Mouse (Mus musculus) gastrocnemius, adult 2 months (tissue): ENCODE measurements around the gene Greb1. TPM values are rescaled to one million over a fixed set of nuclear protein-coding genes. Genes with fewer than 3 reads are reported as not detected.

Experiments
- DNase-seq: peaks from one replicate; pipeline ENCODE4 v3.0.0; 2022
- H3K27ac ChIP-seq: fragments of 200-600 bp; 2 replicates; pipeline ENCODE4 v1.8.1; 2022; ENCODE audit warnings: mild to moderate bottlenecking
- H3K4me3 ChIP-seq: fragments of 200-600 bp; 2 replicates; pipeline ENCODE4 v1.8.1; 2022; ENCODE audit warnings: mild to moderate bottlenecking, moderate library complexity
- CTCF ChIP-seq: fragments of 200-600 bp; IDR thresholded peaks from 2 replicates; pipeline ENCODE4 v1.8.1; 2022; ENCODE audit warnings: antibody characterized with exemption, mild to moderate bottlenecking, moderate library complexity
- intact Hi-C: fragments of 180-260 bp; cut with DNase I; formaldehyde crosslinking; loops from one replicate; pipeline ENCODE4 v1.15.1; 2025
- total RNA-seq, 2 experiments: library from RNA; stranded (reverse); gene quantifications; 2 replicates each; pipeline ENCODE4 v1.2.3; 2021

The Greb1 gene
- total RNA-seq, 2 experiments from 2014 or later: 0.38 to 2.3 TPM

- Histone ChIP-seq H3K27ac (no peak overlapping the region), H3K4me3 (no peak overlapping the region)
- intact Hi-C loops: loop anchor here (2.0 kb wide), 1 partner anchor 33 kb away; no protein-coding TSS in a partner anchor
- no peak for DNase-seq
- no peak for TF ChIP-seq CTCF
Measured at GRCm38 (mm10) chr12:16751609-16752008, 49.1 kb downstream of the Greb1 start.

GRCm38 (mm10) chr12:16740059-16740458, 60.6 kb downstream of the Greb1 start:
- H3K4me3 ChIP-seq: no peak overlapping the region
- H3K27ac ChIP-seq: no peak overlapping the region
- intact Hi-C loops: no loop called here
- DNase-seq: no peak
- TF ChIP-seq CTCF: no peak

- intact Hi-C loops: no loop called here
- DNase-seq: no peak
- Histone ChIP-seq H3K27ac (no peak overlapping the region), H3K4me3 (no peak overlapping the region)
- no peak for TF ChIP-seq CTCF
Measured at GRCm38 (mm10) chr12:16737266-16737665, 63.4 kb downstream of the Greb1 start.

DNA sequence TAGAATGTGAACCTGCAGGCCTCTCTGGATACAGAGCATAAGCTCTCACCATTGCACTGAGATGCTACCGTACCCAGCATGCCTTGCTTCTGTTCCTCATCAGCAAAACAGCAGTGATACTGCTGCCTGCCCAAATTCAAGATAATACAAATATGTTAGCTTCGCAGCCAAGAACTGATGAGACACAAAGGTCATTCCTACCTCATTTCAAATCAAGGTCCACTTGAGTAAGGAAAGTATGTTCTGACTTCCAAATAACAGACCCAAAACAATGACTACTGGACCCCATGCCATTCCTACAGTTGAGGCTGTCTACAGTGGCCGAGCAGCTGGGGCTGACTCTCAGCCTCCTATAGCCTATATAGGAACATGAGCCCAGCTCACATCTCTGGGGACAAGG, 66.0 kb downstream of the Greb1 start:
- no peak overlapping the region for H3K27ac ChIP-seq
- TF ChIP-seq CTCF: no peak
- no peak overlapping the region for H3K4me3 ChIP-seq
- DNase-seq: no peak
- intact Hi-C loops: loop anchor here (5.0 kb wide), 1 partner anchor 268 kb away; the partner anchor contains the start of gene Pqlc3

GRCm38 (mm10) chr12:16734009-16734408, 66.7 kb downstream of the Greb1 start:
- Histone ChIP-seq H3K27ac (no peak overlapping the region), H3K4me3 (no peak overlapping the region)
- 0 out of 2 replicates have a peak, but pooled peaks have one; percentile 6 for TF ChIP-seq CTCF
- intact Hi-C loops: loop anchor here (5.0 kb wide), 1 partner anchor 268 kb away; the partner anchor contains the start of gene Pqlc3
- DNase-seq: no peak

DNA sequence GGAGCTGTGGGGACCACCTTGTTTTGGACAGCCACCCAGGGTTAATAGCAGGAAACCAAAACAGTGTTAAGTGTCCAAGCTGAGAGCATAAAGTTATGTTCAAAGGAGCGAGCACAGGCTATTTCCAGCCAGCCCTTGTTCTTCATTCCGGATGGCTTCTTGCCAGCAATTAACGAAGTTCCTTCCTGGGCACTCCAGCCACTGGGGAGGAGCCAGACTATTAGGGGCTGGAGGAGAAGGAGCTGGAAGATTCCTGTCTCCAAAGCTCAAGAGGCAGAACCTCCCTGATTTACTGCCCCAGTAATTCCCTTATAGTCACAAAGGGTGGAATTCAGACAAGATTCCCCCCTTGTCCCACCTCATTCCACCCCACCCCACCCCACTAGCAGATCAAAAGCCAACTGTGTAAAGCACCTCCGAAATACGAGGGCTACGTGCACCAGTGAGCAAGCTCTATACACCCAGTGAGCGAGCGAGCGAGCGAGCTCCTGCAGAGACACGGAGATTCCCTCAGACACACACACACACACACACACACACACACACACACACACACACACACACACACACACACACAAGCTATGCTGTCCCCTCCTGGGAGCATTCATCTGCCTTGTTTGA, 69.5 kb downstream of the Greb1 start:
- no peak for DNase-seq

GRCm38 (mm10) chr12:16730196-16730595, 70.5 kb downstream of the Greb1 start:
- intact Hi-C loops: loop anchor here (5.0 kb wide), 1 partner anchor 272 kb away; the partner anchor contains the start of gene Pqlc3
- no peak for TF ChIP-seq CTCF
- H3K27ac ChIP-seq: no peak overlapping the region
- DNase-seq: no peak
- H3K4me3 ChIP-seq: no peak overlapping the region

More for the DNA sequence above, 69.5 kb downstream of the Greb1 start:
- Histone ChIP-seq H3K27ac (no peak overlapping the region), H3K4me3 (no peak overlapping the region)
- intact Hi-C loops: loop anchor here (5.0 kb wide), 1 partner anchor 271 kb away; the partner anchor contains the start of gene Pqlc3
- TF ChIP-seq CTCF: no peak

DNA sequence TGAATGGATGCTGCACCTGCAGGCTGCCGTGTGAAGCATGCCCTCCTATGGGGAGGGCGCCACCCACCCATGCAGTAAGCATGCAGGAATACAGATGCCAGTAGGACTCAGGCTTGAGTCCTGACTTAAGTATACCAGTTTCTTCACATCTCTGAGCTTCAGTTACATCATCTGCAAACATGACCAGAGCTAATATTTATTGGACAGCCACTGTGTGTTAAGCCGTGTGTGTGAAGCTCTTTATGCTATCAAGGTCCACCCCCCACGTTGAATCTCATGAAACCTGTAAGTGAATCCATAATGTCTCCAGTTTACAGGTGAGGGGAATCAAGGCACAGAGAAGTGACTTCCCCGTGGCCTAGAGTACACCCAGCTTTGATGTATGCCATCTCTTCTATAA, 72.5 kb downstream of the Greb1 start:
- no peak for TF ChIP-seq CTCF
- no peak for DNase-seq
- Histone ChIP-seq H3K27ac (no peak overlapping the region), H3K4me3 (no peak overlapping the region)
- intact Hi-C loops: no loop called here

- no peak for DNase-seq
- Histone ChIP-seq H3K4me3 (no peak overlapping the region), H3K27ac (no peak overlapping the region)
- no peak for TF ChIP-seq CTCF
- intact Hi-C loops: no loop called here
Measured at GRCm38 (mm10) chr12:16726229-16726628, 74.5 kb downstream of the Greb1 start.

DNA sequence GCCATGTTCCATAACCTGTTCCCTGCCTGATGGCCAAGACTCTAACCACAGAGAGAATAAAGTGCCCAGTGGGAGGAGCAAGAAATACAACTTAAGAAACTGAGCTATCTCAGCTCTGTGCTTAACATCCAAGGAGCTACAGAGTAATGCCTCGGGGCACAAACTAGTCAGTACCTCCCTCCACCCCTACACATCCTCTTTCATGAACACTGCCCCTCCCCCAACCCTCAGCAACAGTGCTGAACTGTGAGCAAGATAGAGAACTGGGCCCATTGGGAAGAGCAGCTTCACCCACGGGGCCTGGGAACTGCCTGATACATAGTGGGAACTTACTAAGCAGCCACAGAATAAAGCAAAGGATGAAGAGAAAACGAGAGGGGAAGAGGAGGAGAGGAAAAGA, 77.1 kb downstream of the Greb1 start:
- DNase-seq: no peak
- intact Hi-C loops: no loop called here
- Histone ChIP-seq H3K27ac (no peak overlapping the region), H3K4me3 (no peak overlapping the region)
- no peak for TF ChIP-seq CTCF

DNA sequence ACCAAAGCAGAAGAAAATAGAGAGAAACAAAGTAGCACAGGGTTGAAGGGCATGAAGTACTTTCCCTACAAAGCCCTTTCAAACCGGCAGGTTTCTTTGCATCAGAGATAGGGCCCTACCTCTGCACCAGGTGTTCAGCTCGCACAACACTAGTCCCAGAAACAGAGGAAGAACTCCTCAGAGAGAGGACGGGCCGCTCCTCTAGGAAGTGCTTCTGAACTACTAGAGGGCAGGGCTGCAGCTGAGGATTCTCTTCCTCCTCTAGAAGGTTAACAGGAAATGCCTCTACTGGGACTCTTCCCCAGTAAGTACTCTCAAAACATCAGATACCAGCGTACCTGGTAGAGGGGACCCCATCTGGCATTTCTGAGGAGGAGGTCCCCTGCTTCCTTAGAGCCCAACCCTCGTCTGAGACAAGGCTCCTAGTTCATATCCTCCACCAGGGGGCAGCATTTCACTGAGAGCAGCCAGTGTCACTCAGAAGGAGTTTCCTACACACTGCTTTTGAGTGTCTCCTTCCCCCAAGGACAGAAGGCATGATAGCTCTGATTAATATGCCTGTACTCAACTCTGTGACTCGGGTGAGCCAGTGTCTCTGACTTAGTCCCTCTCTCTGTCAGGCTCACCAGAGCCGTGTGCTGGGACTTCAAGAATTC, 81.9 kb downstream of the Greb1 start:
- intact Hi-C loops: loop anchor here (2.0 kb wide), 1 partner anchor 34 kb away; no protein-coding TSS in a partner anchor
- H3K27ac ChIP-seq: no peak overlapping the region
- DNase-seq: peak; percentile 52
- H3K4me3 ChIP-seq: no peak overlapping the region
- peak; percentile 83 for TF ChIP-seq CTCF

DNA sequence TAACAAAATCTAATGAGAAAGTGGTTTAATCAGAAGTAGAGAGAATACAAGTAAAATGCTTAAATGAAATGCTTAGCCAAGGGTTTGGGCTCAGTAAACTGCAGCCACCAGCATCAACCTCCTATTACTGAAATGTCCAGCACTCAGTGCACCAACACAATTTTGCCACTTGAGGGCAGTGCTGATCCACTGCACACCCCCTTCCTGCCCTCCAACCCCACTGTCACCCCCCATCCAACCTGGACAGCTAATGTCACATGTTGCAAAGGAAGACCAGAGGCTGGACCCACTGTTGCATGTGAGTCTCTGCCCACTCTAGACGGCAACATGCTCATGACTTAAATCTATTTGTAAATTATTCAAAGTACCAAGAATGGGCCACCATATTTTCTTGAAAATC, 83.0 kb downstream of the Greb1 start:
- intact Hi-C loops: loop anchor here (1.0 to 2.0 kb wide), 3 partner anchors 35 to 295 kb away; no protein-coding TSS in a partner anchor
- Histone ChIP-seq H3K4me3 (no peak overlapping the region), H3K27ac (no peak overlapping the region)
- DNase-seq: peak; percentile 57
- TF ChIP-seq CTCF: peak; percentile 92

GRCm38 (mm10) chr12:16714616-16715015, 86.1 kb downstream of the Greb1 start:
- no peak for TF ChIP-seq CTCF
- no peak for DNase-seq
- intact Hi-C loops: no loop called here
- Histone ChIP-seq H3K27ac (no peak overlapping the region), H3K4me3 (no peak overlapping the region)

GRCm38 (mm10) chr12:16698691-16699090, 102.0 kb downstream of the Greb1 start:
- no peak for TF ChIP-seq CTCF
- Histone ChIP-seq H3K4me3 (no peak overlapping the region), H3K27ac (peak overlapping the region; percentile 88)
- intact Hi-C loops: no loop called here
- DNase-seq: peak; percentile 67
